Mouse (Mus musculus) thymus, adult 2 months (tissue): ENCODE results near the gene Gtf2h3. TPM values are rescaled to one million over a fixed set of nuclear protein-coding genes. Genes with fewer than 3 reads are reported as not detected.

Source experiments
- DNase-seq: peaks from one replicate; pipeline ENCODE4 v3.0.0; 2021
- H3K27ac ChIP-seq: fragments of 200-500 bp; 2 replicates; pipeline ENCODE4 v1.5.1; 2012; ENCODE audit warnings: low read length, control low read depth; ENCODE audit not compliant: control insufficient read depth, insufficient read depth
- H3K27me3 ChIP-seq: fragments of 200-500 bp; 2 replicates; pipeline ENCODE4 v1.6.1; 2012; ENCODE audit warnings: mild to moderate bottlenecking, low read length, moderate library complexity, mixed read lengths; ENCODE audit not compliant: control insufficient read depth, insufficient read depth
- H3K36me3 ChIP-seq: fragments of 200-500 bp; 2 replicates; pipeline ENCODE4 v1.6.1; 2012; ENCODE audit warnings: mild to moderate bottlenecking, low read length, moderate library complexity; ENCODE audit not compliant: control insufficient read depth, insufficient read depth
- H3K4me1 ChIP-seq: fragments of 200-500 bp; replicated peaks from 2 replicates; pipeline ENCODE4 v1.6.1; 2012; ENCODE audit warnings: low read length; ENCODE audit not compliant: control insufficient read depth, insufficient read depth
- H3K4me3 ChIP-seq: fragments of 200-500 bp; 2 replicates; pipeline ENCODE4 v1.5.1; 2012; ENCODE audit warnings: mild to moderate bottlenecking, low read length, control low read depth, moderate library complexity; ENCODE audit not compliant: control insufficient read depth, insufficient read depth
- CTCF ChIP-seq: fragments of 200-500 bp; IDR thresholded peaks from 2 replicates; pipeline ENCODE4 v1.5.1; 2012; ENCODE audit warnings: mild to moderate bottlenecking, control low read depth, low read length, moderate library complexity, borderline replicate concordance; ENCODE audit not compliant: control insufficient read depth, poor library complexity, insufficient read depth; ENCODE audit errors: extremely low read depth
- POLR2A ChIP-seq: fragments of 200-500 bp; IDR thresholded peaks from 2 replicates; pipeline ENCODE4 v1.6.1; 2012; ENCODE audit warnings: mild to moderate bottlenecking, low read length, control low read depth, moderate library complexity; ENCODE audit not compliant: control insufficient read depth, poor library complexity, insufficient read depth; ENCODE audit errors: extremely low read depth
- WGBS: fragments of 180-500 bp; shearing (Covaris S2); methylation state at CpG from one replicate; pipeline ENCODE4 v1.1.7; 2018; 5-methylcytosine and 5-hydroxymethylcytosine counted together
- polyA plus RNA-seq: library from polyadenylated mRNA; depleted of rRNA; stranded (reverse); fragments of >200 nt; gene quantifications from 2 replicates; pipeline ENCODE4 v1.2.3, GENCODE M21; 2012

Gtf2h3 gene
- polyA plus RNA-seq, 1 experiment = 55.7 TPM

DNA sequence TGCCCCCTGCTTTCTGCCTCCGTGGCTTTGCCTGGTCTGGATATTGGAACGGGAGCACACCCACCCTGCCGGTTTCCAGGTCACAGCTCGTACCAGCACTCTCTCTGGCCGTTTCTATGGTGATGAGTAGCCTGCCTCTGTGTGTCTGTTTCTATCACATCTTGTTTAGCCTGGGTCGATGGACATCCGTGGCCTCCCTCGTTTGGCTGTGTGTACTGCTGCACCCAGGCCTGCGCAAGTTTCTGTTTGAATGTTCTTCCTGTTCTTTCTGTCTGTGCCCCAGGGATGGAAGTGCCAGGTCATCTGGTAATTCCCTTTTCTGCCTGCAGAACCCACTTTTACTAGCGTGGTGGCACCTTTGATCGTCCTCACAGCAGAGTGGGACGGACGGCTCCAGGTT is 42.4 kb downstream of the Gtf2h3 start:
- no peak for DNase-seq

GRCm38 (mm10) chr5:124622890-124623289 is 44.0 kb downstream of the Gtf2h3 start:
- Histone ChIP-seq H3K4me1 (peaks cover under 1% of the 10 kb centered on the region), H3K27ac (no peak overlapping the region), H3K36me3 (no peaks in the 10 kb centered on the region), H3K4me3 (no peak overlapping the region), H3K27me3 (no peaks in the 10 kb centered on the region)
- 77% methylated on average over 15 of the region's 15 CpGs for WGBS
- no peak for DNase-seq
- TF ChIP-seq CTCF (no peak), POLR2A (no peak)

More for the DNA sequence above, 42.4 kb downstream of the Gtf2h3 start:
- Histone ChIP-seq H3K27me3 (no peaks in the 10 kb centered on the region), H3K27ac (no peak overlapping the region), H3K4me1 (peaks cover 4% of the 10 kb centered on the region), H3K36me3 (no peaks in the 10 kb centered on the region), H3K4me3 (no peak overlapping the region)
- no peak for TF ChIP-seq POLR2A
- no peak for TF ChIP-seq CTCF
- WGBS = 81% methylated on average over 13 of the region's 13 CpGs

DNA sequence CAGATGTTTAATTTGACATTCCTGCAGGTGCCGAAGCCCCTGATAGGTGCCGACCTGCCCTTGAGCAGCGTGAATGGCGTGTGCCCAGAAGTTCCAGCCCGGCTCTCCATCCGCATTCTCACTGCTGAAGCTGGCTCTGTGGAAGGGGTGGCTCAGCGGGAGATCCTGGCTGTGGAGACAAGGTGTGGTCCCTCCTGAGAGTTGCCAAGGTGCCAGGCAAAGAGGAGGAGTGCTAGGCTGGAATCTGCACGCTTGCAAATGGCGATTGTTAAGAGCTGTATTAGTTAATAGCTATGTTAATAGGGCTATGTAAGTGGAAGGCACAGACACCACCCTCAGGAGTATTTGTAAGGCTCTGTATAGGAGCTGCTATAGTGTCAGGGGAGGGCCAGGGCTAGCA is 45.4 kb downstream of the Gtf2h3 start:
- H3K36me3 ChIP-seq = no peaks in the 10 kb centered on the region
- no peak for DNase-seq
- 97% methylated on average over 9 of the region's 9 CpGs for WGBS
- H3K4me3 ChIP-seq = no peak overlapping the region
- TF ChIP-seq POLR2A = no peak
- TF ChIP-seq CTCF = no peak
- peaks cover 5% of the 10 kb centered on the region for H3K4me1 ChIP-seq
- no peaks in the 10 kb centered on the region for H3K27me3 ChIP-seq
- H3K27ac ChIP-seq = no peak overlapping the region

GRCm38 (mm10) chr5:124628448-124629363 is 49.8 kb downstream of the Gtf2h3 start, which contains the start of gene Atp6v0a2:
TSS of gene Atp6v0a2 (plus strand) at chr5:124628576.
- peak; percentile 98 for DNase-seq
- H3K36me3 ChIP-seq = no peaks in the 10 kb centered on the region
- peak within 1 kb of the TSS; percentile 54 for H3K27ac ChIP-seq
- peak within 1 kb of the TSS; percentile 70 for H3K4me3 ChIP-seq
- no peaks in the 10 kb centered on the region for H3K27me3 ChIP-seq
- under 1% methylated on average over 58 of the region's 58 CpGs for WGBS
- peaks cover 40% of the 10 kb centered on the region for H3K4me1 ChIP-seq
- TF ChIP-seq POLR2A = peak; percentile 82
- 0 out of 2 replicates have a peak, but pooled peaks have one; percentile 39 for TF ChIP-seq CTCF

DNA sequence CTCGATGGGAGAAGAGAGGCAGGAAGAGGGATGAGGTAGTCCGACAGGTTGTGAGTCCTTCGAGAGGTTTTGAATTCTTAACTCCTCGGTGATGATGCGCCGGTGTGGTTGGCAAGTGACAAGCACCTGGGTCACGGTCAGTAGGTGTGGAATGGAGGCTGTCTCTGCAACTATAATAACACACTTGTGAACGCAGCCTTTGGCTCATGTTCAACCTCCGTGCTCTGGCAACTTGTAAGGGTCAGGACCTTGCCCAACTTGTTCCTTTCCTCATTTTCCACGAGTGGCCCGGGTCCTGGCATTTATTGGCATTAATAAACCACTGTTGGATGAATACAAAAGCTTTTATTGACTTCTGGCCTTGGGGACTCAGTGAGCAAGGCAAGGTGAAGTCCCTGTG is 50.7 kb downstream of the Gtf2h3 start:
- WGBS = 8% methylated on average over 11 of the region's 11 CpGs
- peak overlapping the region; percentile 70 for H3K4me3 ChIP-seq
- no peak for DNase-seq
- H3K4me1 ChIP-seq = peaks cover 46% of the 10 kb centered on the region
- H3K27me3 ChIP-seq = no peaks in the 10 kb centered on the region
- H3K36me3 ChIP-seq = peaks cover 6% of the 10 kb centered on the region; the same call in 1 of the 2 replicates
- peak overlapping the region; percentile 17 for H3K27ac ChIP-seq
- TF ChIP-seq CTCF (no peak), POLR2A (no peak)

GRCm38 (mm10) chr5:124631685-124632084 is 52.7 kb downstream of the Gtf2h3 start:
- 77% methylated on average over 11 of the region's 11 CpGs for WGBS
- Histone ChIP-seq H3K4me3 (no peak overlapping the region), H3K27me3 (no peaks in the 10 kb centered on the region), H3K36me3 (peaks cover 17% of the 10 kb centered on the region), H3K4me1 (peaks cover 60% of the 10 kb centered on the region), H3K27ac (no peak overlapping the region)
- DNase-seq = no peak
- TF ChIP-seq POLR2A (no peak), CTCF (no peak)

DNA sequence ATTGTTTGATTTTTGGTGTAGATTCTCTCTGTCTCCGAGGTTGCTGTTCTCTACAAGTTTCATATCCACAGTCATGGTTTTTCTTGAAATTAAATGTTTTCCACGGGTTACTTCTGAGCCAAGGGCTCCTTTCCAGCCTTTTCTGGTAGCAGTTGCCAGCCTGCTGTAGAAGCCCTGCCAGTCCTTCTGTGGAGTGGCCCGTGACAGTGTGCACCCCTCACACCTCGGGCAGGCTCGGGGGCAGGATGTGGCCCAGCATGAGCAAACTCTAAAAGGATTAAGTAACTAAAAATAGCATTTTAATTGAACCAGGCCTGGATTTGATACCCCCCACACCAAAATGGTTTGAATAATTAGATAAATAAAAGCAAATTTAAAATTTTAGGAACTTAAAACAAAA is 53.5 kb downstream of the Gtf2h3 start:
- peak; percentile 39 for DNase-seq
- WGBS = 30% methylated on average over 5 of the region's 5 CpGs
- H3K36me3 ChIP-seq = peaks cover 17% of the 10 kb centered on the region
- peaks cover 68% of the 10 kb centered on the region for H3K4me1 ChIP-seq
- H3K4me3 ChIP-seq = no peak overlapping the region
- peak overlapping the region; percentile 26; the same call in 1 of the 2 replicates for H3K27ac ChIP-seq
- no peaks in the 10 kb centered on the region for H3K27me3 ChIP-seq
- TF ChIP-seq CTCF (no peak), POLR2A (no peak)
